Mouse (Mus musculus): ENCODE measurements around the gene Cntn6.

Gene Cntn6

DNA sequence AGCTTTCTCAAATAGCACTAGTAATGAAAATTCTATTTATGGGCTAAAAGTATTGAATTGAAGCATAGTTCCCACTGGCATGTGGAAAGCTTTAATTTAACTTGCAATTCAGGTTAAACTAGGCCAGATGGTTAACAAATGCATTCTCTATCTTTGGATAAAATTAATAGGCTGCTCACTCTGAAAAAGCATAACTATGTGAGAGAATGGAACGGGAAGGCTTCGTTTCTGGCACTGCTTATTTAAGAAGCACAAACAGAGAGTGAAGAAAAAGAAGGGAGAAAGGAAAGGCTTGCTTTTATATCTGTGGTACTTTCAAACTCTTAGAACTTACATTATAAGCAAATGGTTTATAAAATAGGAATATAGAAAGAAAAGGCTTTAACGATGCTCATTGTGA is 268.6 kb downstream of the Cntn6 start:
- DNase-seq = no peak

- no peak for DNase-seq
Measured at GRCm38 (mm10) chr6:104783891-104784290, 291.3 kb downstream of the Cntn6 start.

DNA sequence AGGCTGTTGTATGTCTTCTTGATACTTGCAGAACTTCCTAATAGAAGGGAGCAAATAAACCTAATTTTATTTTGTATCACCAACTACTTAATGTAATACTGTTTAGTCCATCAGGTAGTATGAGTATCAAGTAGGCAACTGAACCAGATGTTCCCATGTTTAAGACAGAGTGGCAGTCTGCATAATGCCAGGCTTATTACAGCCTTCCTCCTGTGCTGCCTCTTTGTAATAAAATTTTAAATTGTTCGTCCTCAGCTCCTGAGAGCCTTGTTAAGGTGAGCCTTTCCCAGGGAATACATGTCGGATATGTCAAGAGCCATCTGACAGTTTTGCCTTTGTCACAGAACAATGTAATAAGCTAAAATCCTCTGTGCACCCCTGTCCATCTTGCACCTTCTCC is 294.9 kb downstream of the Cntn6 start:
- DNase-seq = no peak

DNA sequence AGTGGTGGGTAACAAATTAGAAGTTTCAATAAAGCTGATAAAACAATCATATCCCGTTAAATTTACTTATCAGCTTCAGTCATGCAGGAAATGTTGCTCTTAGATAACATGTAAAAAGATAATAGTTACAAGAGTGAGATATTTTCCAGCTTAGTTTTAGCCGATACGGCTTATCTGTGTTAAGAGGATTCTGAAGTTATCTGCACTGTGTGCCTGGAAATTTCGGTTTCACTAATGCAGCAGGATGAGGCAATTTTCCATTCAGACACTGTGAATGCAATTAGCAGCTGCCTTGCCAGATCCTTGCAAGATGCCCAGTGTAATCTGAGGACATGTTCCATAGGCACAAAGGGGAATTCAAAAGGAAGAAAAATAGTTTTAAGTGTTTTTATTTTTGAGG is 315.9 kb downstream of the Cntn6 start:
- no peak for DNase-seq

- no peak for DNase-seq
Measured at GRCm38 (mm10) chr6:104815610-104816009, 323.0 kb downstream of the Cntn6 start.

- no peak for DNase-seq
Measured at GRCm38 (mm10) chr6:104879711-104880110, 387.1 kb downstream of the Cntn6 start.

DNA sequence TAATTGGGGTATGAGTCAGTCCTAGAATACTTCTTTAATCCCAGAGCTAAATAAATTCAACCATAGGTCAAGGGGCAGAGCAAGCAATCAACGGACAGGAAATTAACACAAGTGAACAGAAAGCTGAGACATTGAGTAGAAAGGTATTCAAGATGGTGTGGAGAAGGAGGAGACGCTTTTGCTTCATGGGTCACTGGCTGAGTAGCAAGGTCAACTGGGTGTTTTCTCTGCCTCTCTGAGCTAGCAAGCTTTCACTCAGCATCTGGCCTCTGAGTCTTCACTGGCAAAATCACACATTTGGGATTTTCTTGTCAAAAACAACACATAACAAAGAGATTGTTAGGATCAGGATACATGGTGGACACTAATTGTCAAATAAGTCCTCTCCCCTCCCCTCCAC is 391.4 kb downstream of the Cntn6 start:
- no peak for DNase-seq

- no peak for DNase-seq
Measured at GRCm38 (mm10) chr6:104885829-104886228, 393.2 kb downstream of the Cntn6 start.

GRCm38 (mm10) chr6:104891071-104891470 is 398.5 kb downstream of the Cntn6 start:
- DNase-seq = no peak

All from lung, postnatal 14 days (tissue).